Mouse (Mus musculus): ENCODE results near the gene Mthfd2. TPM values are rescaled to one million over a fixed set of nuclear protein-coding genes. Genes with fewer than 3 reads are reported as not detected.

The Mthfd2 gene
- polyA plus RNA-seq, 1 experiment from 2014 or later, result 34.3 TPM

DNA sequence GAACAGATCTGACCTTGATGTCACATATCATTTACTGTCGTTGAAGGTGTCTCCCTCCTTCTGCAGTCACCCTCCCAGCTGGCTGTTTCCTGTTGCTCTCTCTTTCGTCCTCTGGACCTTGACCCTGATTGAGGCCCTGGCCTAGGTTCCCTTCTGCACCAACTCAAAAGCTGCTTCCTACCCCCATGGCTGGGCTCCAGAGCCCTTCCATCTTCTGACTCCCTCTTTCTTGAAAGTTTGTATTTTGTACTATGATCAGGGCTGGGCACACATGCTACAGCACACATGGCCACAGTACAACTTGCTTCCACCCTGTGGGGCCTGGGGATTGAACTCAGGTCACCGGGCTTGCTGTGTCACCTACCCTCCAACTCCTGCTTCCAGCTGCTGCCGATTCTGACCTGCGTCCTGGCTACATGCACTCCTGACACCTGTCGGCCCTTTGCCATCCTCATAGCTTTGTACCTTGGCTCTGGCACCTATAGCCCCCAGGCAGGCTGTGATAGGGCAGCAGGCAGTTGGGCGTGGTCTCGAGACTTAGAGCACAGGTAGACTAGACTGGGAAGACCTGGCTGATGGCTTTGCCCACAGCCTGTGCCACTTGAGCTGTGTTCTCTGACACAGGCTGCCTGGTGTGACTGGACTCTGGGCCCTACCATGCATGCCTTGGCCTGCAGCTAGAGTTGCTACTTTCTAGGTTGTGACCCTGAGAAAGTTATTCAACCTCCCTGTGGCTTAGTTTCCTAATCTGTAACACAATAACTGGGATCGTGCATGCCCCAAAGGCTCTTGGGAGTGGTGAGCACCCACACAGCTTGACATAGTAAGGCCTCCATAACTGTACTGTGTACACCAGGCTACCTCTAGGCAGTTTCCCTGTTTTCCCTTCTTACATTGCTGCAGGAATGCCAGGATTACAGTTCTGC is 29.4 kb upstream of the Mthfd2 start:
- no peaks in the 10 kb centered on the region for H3K9me3 ChIP-seq (ENCODE audit: control insufficient read depth, low read length)
- H3K36me3 ChIP-seq (ENCODE audit: control insufficient read depth, insufficient read depth, low read length), result peaks cover 13% of the 10 kb centered on the region
- no peak overlapping the region for H3K27ac ChIP-seq (ENCODE audit: low read depth, low read length)
- H3K4me3 ChIP-seq (ENCODE audit: low read length), result no peak overlapping the region
- no peak overlapping the region for H3K4me2 ChIP-seq (ENCODE audit: low read length)
- no peaks in the 10 kb centered on the region for H3K27me3 ChIP-seq (replicated peaks; ENCODE audit: control insufficient read depth, insufficient read depth, low read length)
- ATAC-seq, result no peak
- H3K4me1 ChIP-seq (ENCODE audit: control insufficient read depth, insufficient read depth, low read depth, low read length), result peaks cover 4% of the 10 kb centered on the region
- no peak overlapping the region for H3K9ac ChIP-seq (ENCODE audit: low read depth, low read length)
- WGBS, result 90% methylated on average over 9 of the region's 9 CpGs

DNA sequence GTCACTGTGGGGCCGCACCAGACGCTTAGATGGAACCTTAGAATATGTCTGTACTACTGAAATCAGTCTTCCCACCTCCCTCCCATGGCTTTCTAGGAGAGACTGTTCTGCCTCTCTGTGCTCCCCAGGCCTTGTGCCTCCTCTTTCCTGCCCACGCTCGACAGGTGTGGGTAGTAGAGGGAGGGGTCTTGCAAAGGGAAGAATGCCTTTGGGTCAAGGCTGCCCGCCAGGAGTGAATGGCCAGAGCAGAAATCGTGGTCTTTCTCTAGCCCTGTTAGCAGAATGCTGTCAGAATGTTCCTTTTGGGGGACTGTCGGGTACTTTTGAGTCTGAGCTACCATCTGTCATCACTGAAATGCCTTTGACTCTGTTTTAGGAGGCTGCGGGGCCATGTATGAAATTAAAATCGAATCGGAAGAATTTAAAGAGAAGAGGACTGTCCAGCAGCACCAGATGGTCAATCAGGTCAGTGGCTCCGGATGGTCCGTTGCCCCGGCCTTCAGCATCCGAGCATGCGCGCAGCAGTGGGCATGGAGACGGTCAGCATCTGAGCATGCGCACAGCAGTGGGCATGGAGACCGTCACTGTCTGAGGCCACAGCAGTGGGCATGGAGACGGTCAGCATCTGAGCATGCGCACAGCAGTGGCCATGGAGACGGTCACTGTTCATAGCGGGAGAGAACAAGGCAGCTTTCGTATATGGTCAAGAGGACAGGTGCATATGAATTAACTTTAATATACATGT is 27.1 kb upstream of the Mthfd2 start:
- Histone ChIP-seq H3K9ac (ENCODE audit: low read depth, low read length) (no peak overlapping the region), H3K4me1 (ENCODE audit: control insufficient read depth, insufficient read depth, low read depth, low read length) (peaks cover 7% of the 10 kb centered on the region), H3K4me2 (ENCODE audit: low read length) (no peak overlapping the region), H3K9me3 (ENCODE audit: control insufficient read depth, low read length) (no peaks in the 10 kb centered on the region), H3K36me3 (ENCODE audit: control insufficient read depth, insufficient read depth, low read length) (peaks cover 5% of the 10 kb centered on the region), H3K27me3 (replicated peaks; ENCODE audit: control insufficient read depth, insufficient read depth, low read length) (no peaks in the 10 kb centered on the region), H3K4me3 (ENCODE audit: low read length) (no peak overlapping the region), H3K27ac (ENCODE audit: low read depth, low read length) (no peak overlapping the region)
- no peak for ATAC-seq
- WGBS, result 94% methylated on average over 24 of the region's 24 CpGs

DNA sequence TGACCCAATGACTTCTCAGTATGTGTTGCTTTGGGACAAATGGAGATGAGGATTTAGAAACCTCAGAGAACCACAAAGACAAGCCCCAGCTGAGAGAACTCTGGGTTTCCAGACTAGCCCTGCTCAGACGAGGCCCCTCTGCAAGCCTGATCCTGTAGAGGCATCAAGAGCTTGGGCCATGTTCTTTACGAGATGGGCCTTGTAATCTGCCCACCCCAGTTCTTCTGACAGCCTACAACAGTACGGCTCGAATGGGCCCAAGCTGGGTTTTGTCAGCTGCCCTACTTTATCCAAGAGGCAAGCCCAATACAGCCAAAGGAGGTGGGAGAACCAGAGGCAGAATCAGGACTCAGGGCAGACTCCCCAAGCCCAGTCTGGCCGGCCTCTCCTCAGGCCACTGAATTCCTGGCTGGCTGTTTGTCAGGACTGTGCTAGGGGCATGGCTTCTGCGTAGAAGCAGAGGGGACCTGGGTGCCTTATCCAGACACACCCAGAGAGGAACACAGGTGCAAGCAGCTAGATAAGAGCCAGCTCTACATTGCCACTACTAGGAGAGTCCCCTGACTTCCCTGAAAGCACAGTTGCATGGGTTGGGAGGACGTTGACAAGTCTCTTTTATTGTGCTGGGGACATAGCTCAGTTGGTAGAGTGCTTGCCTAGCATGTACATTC is 25.9 kb upstream of the Mthfd2 start:
- Histone ChIP-seq H3K4me3 (ENCODE audit: low read length) (no peak overlapping the region), H3K27ac (ENCODE audit: low read depth, low read length) (no peak overlapping the region), H3K4me1 (ENCODE audit: control insufficient read depth, insufficient read depth, low read depth, low read length) (peaks cover 7% of the 10 kb centered on the region), H3K27me3 (replicated peaks; ENCODE audit: control insufficient read depth, insufficient read depth, low read length) (no peaks in the 10 kb centered on the region), H3K9ac (ENCODE audit: low read depth, low read length) (0 out of 2 replicates have a peak overlapping the region, but pooled peaks have one; percentile 15), H3K4me2 (ENCODE audit: low read length) (no peak overlapping the region), H3K36me3 (ENCODE audit: control insufficient read depth, insufficient read depth, low read length) (peaks cover 5% of the 10 kb centered on the region), H3K9me3 (ENCODE audit: control insufficient read depth, low read length) (no peaks in the 10 kb centered on the region)
- whole genome bisulfite sequencing, result 83% methylated on average over 7 of the region's 7 CpGs
- ATAC-seq, result no peak

DNA sequence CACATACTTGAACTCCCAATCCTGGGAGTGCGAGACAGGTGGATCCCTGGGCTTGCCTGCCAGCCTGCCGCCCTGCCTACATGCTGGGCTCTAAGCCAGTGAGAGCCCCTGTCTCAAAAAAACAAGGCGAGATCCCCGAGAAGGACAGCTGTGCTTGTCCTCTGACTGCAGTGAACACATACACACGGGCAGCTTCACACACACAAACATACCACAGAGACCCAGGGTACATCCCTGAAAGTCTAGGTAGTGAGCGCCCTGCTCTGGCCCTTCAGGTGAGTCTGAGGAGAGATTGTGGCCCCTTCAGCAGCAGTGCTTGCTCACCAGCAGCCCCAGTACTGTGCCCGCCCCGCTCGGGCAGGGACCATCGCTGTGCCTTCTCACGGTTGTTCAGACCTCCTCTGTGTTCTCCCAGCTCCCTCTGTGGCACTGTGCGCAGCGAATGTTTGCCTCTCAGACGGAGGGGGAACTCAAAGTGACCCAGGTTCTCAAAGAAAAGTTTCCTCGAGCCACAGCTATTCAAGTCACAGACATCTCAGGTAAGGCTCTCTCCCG is 25.2 kb upstream of the Mthfd2 start:
- H3K9ac ChIP-seq (ENCODE audit: low read depth, low read length), result no peak overlapping the region
- no peak overlapping the region for H3K4me2 ChIP-seq (ENCODE audit: low read length)
- H3K27me3 ChIP-seq (replicated peaks; ENCODE audit: control insufficient read depth, insufficient read depth, low read length), result no peaks in the 10 kb centered on the region
- peaks cover 7% of the 10 kb centered on the region for H3K4me1 ChIP-seq (ENCODE audit: control insufficient read depth, insufficient read depth, low read depth, low read length)
- H3K27ac ChIP-seq (ENCODE audit: low read depth, low read length), result no peak overlapping the region
- ATAC-seq, result no peak
- H3K36me3 ChIP-seq (ENCODE audit: control insufficient read depth, insufficient read depth, low read length), result peaks cover 5% of the 10 kb centered on the region
- WGBS, result 90% methylated on average over 16 of the region's 16 CpGs
- no peak overlapping the region for H3K4me3 ChIP-seq (ENCODE audit: low read length)
- H3K9me3 ChIP-seq (ENCODE audit: control insufficient read depth, low read length), result no peaks in the 10 kb centered on the region

DNA sequence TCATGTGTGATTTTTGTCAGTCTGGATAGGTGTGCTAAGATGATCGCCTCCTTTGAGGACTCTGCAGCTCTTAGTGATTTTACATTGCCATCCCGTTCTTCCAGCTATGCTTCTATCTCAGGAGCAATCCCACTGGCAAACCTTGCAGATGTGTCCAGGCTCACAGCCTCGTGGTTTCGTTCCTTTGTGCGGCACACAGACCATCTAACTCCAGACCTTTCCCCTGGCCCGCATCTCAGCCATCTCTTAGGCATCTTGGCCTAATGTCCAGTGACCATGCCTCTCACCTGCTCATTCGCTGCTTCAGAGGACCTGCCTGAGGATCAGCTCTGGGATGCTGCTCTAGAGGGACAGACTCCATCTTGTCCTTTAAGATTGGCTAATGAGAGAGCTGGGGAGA is 24.5 kb upstream of the Mthfd2 start:
- Histone ChIP-seq H3K9ac (ENCODE audit: low read depth, low read length) (peak overlapping the region; percentile 96), H3K27ac (ENCODE audit: low read depth, low read length) (no peak overlapping the region), H3K4me1 (ENCODE audit: control insufficient read depth, insufficient read depth, low read depth, low read length) (peaks cover 7% of the 10 kb centered on the region), H3K4me3 (ENCODE audit: low read length) (peak overlapping the region; percentile 82), H3K27me3 (replicated peaks; ENCODE audit: control insufficient read depth, insufficient read depth, low read length) (no peaks in the 10 kb centered on the region), H3K9me3 (ENCODE audit: control insufficient read depth, low read length) (no peaks in the 10 kb centered on the region), H3K4me2 (ENCODE audit: low read length) (peak overlapping the region; percentile 75), H3K36me3 (ENCODE audit: control insufficient read depth, insufficient read depth, low read length) (peaks cover 5% of the 10 kb centered on the region)
- no peak for ATAC-seq
- 86% methylated on average over 7 of the region's 7 CpGs for WGBS

DNA sequence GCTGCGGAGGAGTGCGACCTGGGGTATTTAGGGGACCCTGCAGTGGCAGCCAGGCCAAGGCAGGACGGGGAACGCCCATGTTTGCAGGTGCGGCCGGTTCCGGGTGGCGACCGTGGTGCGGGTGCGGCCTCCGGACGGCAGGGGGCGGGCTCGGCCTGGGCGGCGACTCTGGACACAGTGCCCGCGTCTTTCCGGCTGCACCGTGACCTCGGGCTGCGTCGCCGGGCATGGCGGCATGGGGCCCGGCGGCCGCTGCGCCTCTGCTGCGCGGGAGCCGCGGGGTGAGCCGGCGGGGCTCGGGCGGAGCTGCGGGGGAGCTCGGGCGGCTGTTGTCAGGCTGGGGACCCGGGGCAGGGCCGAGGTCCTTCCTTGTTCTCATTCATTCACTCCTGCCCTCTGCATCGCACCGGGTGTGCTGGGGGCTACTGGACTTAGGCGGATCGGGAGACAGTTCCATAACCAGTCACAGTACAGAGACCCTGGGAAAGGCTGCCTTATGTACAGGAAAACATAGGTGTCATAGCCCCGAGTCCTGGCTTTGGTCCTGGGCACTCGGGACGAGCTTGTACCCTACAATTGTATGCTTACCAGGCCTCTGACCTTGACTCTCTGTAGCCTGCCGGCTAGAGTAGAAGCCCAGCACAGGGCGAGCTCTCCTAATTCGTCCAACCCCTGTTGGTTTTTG is 23.7 kb upstream of the Mthfd2 start:
- peak overlapping the region; percentile 96 for H3K9ac ChIP-seq (ENCODE audit: low read depth, low read length)
- H3K36me3 ChIP-seq (ENCODE audit: control insufficient read depth, insufficient read depth, low read length), result peaks cover 5% of the 10 kb centered on the region
- peak overlapping the region; percentile 82 for H3K4me3 ChIP-seq (ENCODE audit: low read length)
- H3K9me3 ChIP-seq (ENCODE audit: control insufficient read depth, low read length), result no peaks in the 10 kb centered on the region
- peaks cover 7% of the 10 kb centered on the region for H3K4me1 ChIP-seq (ENCODE audit: control insufficient read depth, insufficient read depth, low read depth, low read length)
- no peaks in the 10 kb centered on the region for H3K27me3 ChIP-seq (replicated peaks; ENCODE audit: control insufficient read depth, insufficient read depth, low read length)
- ATAC-seq, result peak; percentile 96
- 0% methylated on average over 31 of the region's 53 CpGs for WGBS
- H3K27ac ChIP-seq (ENCODE audit: low read depth, low read length), result peak overlapping the region; percentile 73
- peak overlapping the region; percentile 75 for H3K4me2 ChIP-seq (ENCODE audit: low read length)

DNA sequence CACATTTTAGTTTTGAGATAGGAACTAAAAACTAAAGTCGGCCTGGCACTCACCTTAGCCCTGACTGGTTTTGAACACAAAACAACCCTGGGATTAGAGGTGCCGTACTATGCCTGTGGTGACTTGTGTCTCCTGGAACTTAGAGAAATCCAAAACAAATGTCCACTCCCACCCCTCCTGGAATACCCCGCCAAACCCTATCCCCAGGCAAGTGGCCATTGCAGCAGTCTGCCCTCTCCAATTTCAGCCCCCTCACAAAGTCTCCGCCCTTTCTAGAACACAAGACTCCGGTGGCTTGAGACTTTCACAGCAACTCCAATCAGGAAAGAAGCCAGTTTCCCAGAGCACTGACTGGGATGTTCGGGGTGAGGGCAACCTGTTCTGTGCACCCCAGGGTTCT is 23.2 kb upstream of the Mthfd2 start, which contains the start of gene Bola3:
Gene Bola3 (plus strand): TSS at position 275 of the 400 bp plus-strand sequence.
- Histone ChIP-seq H3K4me1 (ENCODE audit: control insufficient read depth, insufficient read depth, low read depth, low read length) (peaks cover 7% of the 10 kb centered on the region), H3K9ac (ENCODE audit: low read depth, low read length) (peak within 1 kb of the TSS; percentile 96), H3K36me3 (ENCODE audit: control insufficient read depth, insufficient read depth, low read length) (peaks cover 4% of the 10 kb centered on the region), H3K4me3 (ENCODE audit: low read length) (peak within 1 kb of the TSS; percentile 82), H3K4me2 (ENCODE audit: low read length) (peak within 1 kb of the TSS; percentile 75), H3K9me3 (ENCODE audit: control insufficient read depth, low read length) (no peaks in the 10 kb centered on the region), H3K27me3 (replicated peaks; ENCODE audit: control insufficient read depth, insufficient read depth, low read length) (no peaks in the 10 kb centered on the region), H3K27ac (ENCODE audit: low read depth, low read length) (peak within 1 kb of the TSS; percentile 73)
- WGBS, result 33% methylated on average over 6 of the region's 6 CpGs
- ATAC-seq, result peak; percentile 23; the same call in 1 of the 2 replicates

DNA sequence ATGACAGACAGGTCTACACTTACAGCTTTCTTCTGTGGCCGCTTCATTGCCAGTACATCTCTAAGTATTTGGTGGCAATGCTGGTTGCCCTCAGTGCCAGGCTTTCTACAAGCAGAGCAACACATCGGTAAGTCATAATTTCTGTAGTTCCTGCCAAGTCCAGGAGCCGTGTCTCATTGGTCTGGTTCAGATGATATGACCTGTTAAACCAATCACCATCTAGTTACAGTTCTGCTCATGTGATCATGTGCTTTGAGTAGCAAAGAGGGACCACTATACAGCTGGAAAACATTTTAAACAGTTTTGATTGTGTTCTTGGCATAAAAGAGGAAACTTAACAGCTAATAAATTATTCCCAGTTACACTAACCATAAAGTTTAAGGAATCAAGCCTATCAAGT is 22.2 kb upstream of the Mthfd2 start:
- ATAC-seq, result no peak
- Histone ChIP-seq H3K4me1 (ENCODE audit: control insufficient read depth, insufficient read depth, low read depth, low read length) (peaks cover 7% of the 10 kb centered on the region), H3K4me3 (ENCODE audit: low read length) (no peak overlapping the region), H3K4me2 (ENCODE audit: low read length) (no peak overlapping the region), H3K27me3 (replicated peaks; ENCODE audit: control insufficient read depth, insufficient read depth, low read length) (no peaks in the 10 kb centered on the region), H3K36me3 (ENCODE audit: control insufficient read depth, insufficient read depth, low read length) (no peaks in the 10 kb centered on the region; the same call in 1 of the 2 replicates), H3K9me3 (ENCODE audit: control insufficient read depth, low read length) (no peaks in the 10 kb centered on the region), H3K27ac (ENCODE audit: low read depth, low read length) (no peak overlapping the region), H3K9ac (ENCODE audit: low read depth, low read length) (no peak overlapping the region)
- 92% methylated on average over 3 of the region's 3 CpGs for WGBS

Measured in hindbrain, embryonic 16.5 days (tissue).